Mouse (Mus musculus) CH12.LX (cell line): Measurements from ENCODE around the gene Padi3. TPM values are rescaled to one million over a fixed set of nuclear protein-coding genes. Genes with fewer than 3 reads are reported as not detected.

Experiments
- DNase-seq: peaks from one replicate; pipeline ENCODE4 v3.0.0-alpha.2; 2013; ENCODE audit errors: extremely low read depth
- H3K27ac ChIP-seq: 2 replicates; pipeline ENCODE4 v1.5.1; 2012; ENCODE audit warnings: low read depth, mild to moderate bottlenecking, control low read depth, moderate library complexity; ENCODE audit not compliant: insufficient read depth
- H3K27me3 ChIP-seq: replicated peaks from 2 replicates; pipeline ENCODE3; 2012; ENCODE audit warnings: inconsistent platforms
- H3K36me3 ChIP-seq, 2 experiments: replicated peaks in 1 of 2; 2 replicates each; pipeline versions ENCODE3 to v1.6.1; 2012; ENCODE audit warnings: inconsistent platforms in 1 of 2, low read length in 1 of 2, mild to moderate bottlenecking in 1 of 2, mixed read lengths in 1 of 2, moderate library complexity in 1 of 2; ENCODE audit not compliant: control insufficient read depth in 1 of 2, insufficient read depth in 1 of 2
- H3K4me1 ChIP-seq, 2 experiments: 2 replicates each; pipeline ENCODE4 v1.6.1; 2012; ENCODE audit warnings: inconsistent platforms in 1 of 2, moderate library complexity in 1 of 2; ENCODE audit not compliant: insufficient read depth in 2 of 2, control insufficient read depth in 1 of 2
- H3K4me2 ChIP-seq: 2 replicates; pipeline ENCODE4 v1.6.1; 2012; ENCODE audit warnings: low read depth, mild to moderate bottlenecking, control low read depth; ENCODE audit not compliant: poor library complexity, insufficient read depth, severe bottlenecking
- H3K4me3 ChIP-seq, 3 experiments: fragments of 150-350 bp in 1 of 3; sonication (generic) in 1 of 3; replicated peaks in 1 of 3; 2 replicates each; pipeline versions ENCODE3 to v1.5.1; 2011 to 2012; ENCODE audit warnings: low read depth in 2 of 3, low read length in 2 of 3, mild to moderate bottlenecking in 2 of 3, moderate library complexity in 2 of 3, control low read depth in 1 of 3, improper control_type of control experiment in 1 of 3, inconsistent platforms in 1 of 3, mixed read lengths in 1 of 3; ENCODE audit not compliant: poor library complexity in 1 of 3
- H3K79me2 ChIP-seq: replicated peaks from 2 replicates; pipeline ENCODE4 v1.6.1; 2012; ENCODE audit warnings: mild to moderate bottlenecking, moderate library complexity; ENCODE audit not compliant: control insufficient read depth, poor library complexity, insufficient read depth, severe bottlenecking; ENCODE audit errors: extremely low read depth
- H3K9ac ChIP-seq: 2 replicates; pipeline ENCODE4 v1.6.1; 2012; ENCODE audit warnings: low read depth, mild to moderate bottlenecking, control low read depth, moderate library complexity; ENCODE audit not compliant: insufficient read depth
- H3K9me3 ChIP-seq: replicated peaks from 2 replicates; pipeline ENCODE3; 2012; ENCODE audit warnings: low read length, inconsistent platforms, mixed read lengths
- BHLHE40 ChIP-seq: IDR thresholded peaks from 2 replicates; pipeline ENCODE4 v1.6.1; 2011; ENCODE audit warnings: mild to moderate bottlenecking, low read depth, low read length, improper control_type of control experiment
- CHD2 ChIP-seq: IDR thresholded peaks from 2 replicates; pipeline ENCODE4 v1.6.1; 2011; ENCODE audit warnings: low read length, improper control_type of control experiment
- CTCF ChIP-seq, 2 experiments: IDR thresholded peaks in 1 of 2; conservative IDR thresholded peaks in 1 of 2; 2 replicates each; pipeline ENCODE4 v1.5.1; 2011 to 2012; ENCODE audit warnings: low read depth in 2 of 2, low read length in 2 of 2, improper control_type of control experiment in 1 of 2, inconsistent platforms in 1 of 2, mild to moderate bottlenecking in 1 of 2, moderate library complexity in 1 of 2
- E2F4 ChIP-seq: IDR thresholded peaks from 2 replicates; pipeline ENCODE4 v1.6.1; 2011; ENCODE audit warnings: low read depth, low read length, improper control_type of control experiment; ENCODE audit not compliant: insufficient replicate concordance
- EP300 ChIP-seq: IDR thresholded peaks from 2 replicates; pipeline ENCODE4 v1.6.1; 2011; ENCODE audit warnings: low read length, improper control_type of control experiment
- HCFC1 ChIP-seq: IDR thresholded peaks from 2 replicates; pipeline ENCODE4 v1.6.1; 2012; ENCODE audit warnings: low read depth, mild to moderate bottlenecking, inconsistent platforms, low read length, improper control_type of control experiment
- IRF4 ChIP-seq: IDR thresholded peaks from 2 replicates; pipeline ENCODE4 v1.6.1; 2014; ENCODE audit warnings: low read depth, mild to moderate bottlenecking, inconsistent platforms, low read length, improper control_type of control experiment
- JUN ChIP-seq: IDR thresholded peaks from 2 replicates; pipeline ENCODE4 v1.6.1; 2011; ENCODE audit warnings: low read depth, mild to moderate bottlenecking, low read length, improper control_type of control experiment, moderate library complexity; ENCODE audit not compliant: insufficient read depth
- KAT2A ChIP-seq: IDR thresholded peaks from 2 replicates; pipeline ENCODE4 v1.6.1; 2012; ENCODE audit warnings: low read length, improper control_type of control experiment, inconsistent platforms; ENCODE audit not compliant: insufficient replicate concordance
- MAFK ChIP-seq: IDR thresholded peaks from 2 replicates; pipeline ENCODE4 v1.6.1; 2011; ENCODE audit warnings: low read length, improper control_type of control experiment; ENCODE audit not compliant: insufficient replicate concordance
- MAX ChIP-seq: IDR thresholded peaks from 2 replicates; pipeline ENCODE4 v1.6.1; 2011; ENCODE audit warnings: low read length, improper control_type of control experiment
- MAZ ChIP-seq: IDR thresholded peaks from 2 replicates; pipeline ENCODE4 v1.6.1; 2012; ENCODE audit warnings: low read depth, mild to moderate bottlenecking, inconsistent platforms, low read length, improper control_type of control experiment, moderate library complexity
- MYC ChIP-seq: IDR thresholded peaks from 2 replicates; pipeline ENCODE4 v1.6.1; 2011; ENCODE audit warnings: low read depth, mild to moderate bottlenecking, improper control_type of control experiment, low read length
- PAX5 ChIP-seq: IDR thresholded peaks from 2 replicates; pipeline ENCODE4 v1.6.1; 2012; ENCODE audit warnings: low read length, inconsistent platforms, mixed read lengths
- POLR2AphosphoS2 ChIP-seq: IDR thresholded peaks from 2 replicates; pipeline ENCODE4 v1.6.1; 2011; ENCODE audit warnings: low read depth, low read length, improper control_type of control experiment
- RCOR1 ChIP-seq: conservative IDR thresholded peaks from 2 replicates; pipeline ENCODE4 v1.6.1; 2012; ENCODE audit warnings: low read depth, mild to moderate bottlenecking, inconsistent platforms, low read length, improper control_type of control experiment
- SMC3 ChIP-seq: IDR thresholded peaks from 2 replicates; pipeline ENCODE4 v1.6.1; 2011; ENCODE audit warnings: low read depth, low read length, improper control_type of control experiment
- TBP ChIP-seq: conservative IDR thresholded peaks from 2 replicates; pipeline ENCODE4 v1.6.1; 2011; ENCODE audit warnings: low read depth, low read length, improper control_type of control experiment
- TCF12 ChIP-seq: IDR thresholded peaks from 2 replicates; pipeline ENCODE4 v1.6.1; 2014; ENCODE audit warnings: low read depth, mild to moderate bottlenecking, inconsistent platforms, low read length, improper control_type of control experiment
- UBTF ChIP-seq: IDR thresholded peaks from 2 replicates; pipeline ENCODE4 v1.6.1; 2012; ENCODE audit warnings: low read depth, mild to moderate bottlenecking, inconsistent platforms, low read length, improper control_type of control experiment, moderate library complexity
- USF2 ChIP-seq: conservative IDR thresholded peaks from 2 replicates; pipeline ENCODE4 v1.6.1; 2011; ENCODE audit warnings: low read depth, low read length, improper control_type of control experiment
- ZC3H11A ChIP-seq: IDR thresholded peaks from 2 replicates; pipeline ENCODE4 v1.6.1; 2012; ENCODE audit warnings: low read depth, mild to moderate bottlenecking, inconsistent platforms, low read length, improper control_type of control experiment
- ZMIZ1 ChIP-seq: IDR thresholded peaks from 2 replicates; pipeline ENCODE4 v1.6.1; 2012; ENCODE audit warnings: low read depth, mild to moderate bottlenecking, inconsistent platforms, low read length, improper control_type of control experiment
- ZNF384 ChIP-seq: IDR thresholded peaks from 2 replicates; pipeline ENCODE4 v1.6.1; 2012; ENCODE audit warnings: low read depth, low read length, improper control_type of control experiment, inconsistent platforms
- dilution Hi-C: fragments of 300-500 bp; cut with MboI; formaldehyde crosslinking; loops from 2 replicates; pipeline ENCODE4 v1.14.3; 2020; ENCODE audit warnings: low sequenced_read_pairs; ENCODE audit not compliant: extremely low pct_unique_long_range_greater_than_20kb, extremely low pct_ligation_motif_present
- in situ Hi-C: fragments of 300-500 bp; cut with MboI; formaldehyde crosslinking; loops from 3 replicates; pipeline ENCODE4 v1.14.3; 2019; ENCODE audit warnings: low sequenced_read_pairs, low pct_ligation_motif_present, low pct_unique_long_range_greater_than_20kb, mixed read lengths
- polyA plus RNA-seq: library from polyadenylated mRNA; unstranded; fragments of >175 nt; gene quantifications from 2 replicates; pipeline ENCODE4 v1.2.1, GENCODE M21; 2012; ENCODE audit warnings: low read depth; ENCODE audit not compliant: insufficient read length
- total RNA-seq, 2 experiments: library from RNA; depleted of rRNA; stranded (reverse); fragments of 300-350 nt in 1 of 2; fragments of >200 nt in 1 of 2; gene quantifications; 2 replicates each; pipeline ENCODE4 v1.2.3; 2012 to 2014

The Padi3 gene
- total and polyA plus RNA-seq, 3 experiments: 0.10 to 0.17 (median 0.11) TPM

- Histone ChIP-seq H3K27me3 (peaks cover 55% of the 10 kb centered on the region), H3K9me3 (peaks cover 11% of the 10 kb centered on the region), H3K4me3 (no peak overlapping the region), H3K27ac (no peak overlapping the region), H3K9ac (no peak overlapping the region), H3K4me2 (no peak overlapping the region), H3K4me1 (no peaks in the 10 kb centered on the region), H3K79me2 (no peaks in the 10 kb centered on the region), H3K36me3 (no peaks in the 10 kb centered on the region)
- in situ Hi-C loops (no loop called here), dilution Hi-C loops (no loop called here)
- TF ChIP-seq MYC (no peak), POLR2AphosphoS2 (no peak), CHD2 (no peak), PAX5 (no peak), E2F4 (no peak), BHLHE40 (no peak), ZC3H11A (no peak), EP300 (no peak), SMC3 (no peak), TCF12 (no peak), RCOR1 (no peak), CTCF (conservative IDR thresholded peaks at IDR 0.05 in 1 of 2, IDR thresholded peaks at IDR 0.05 in 1 of 2; ENCODE audit: low read depth in 2 of 2, low read length in 2 of 2) (no peak)
- DNase-seq: no peak
These were observed 30.5 kb downstream of the Padi3 start for GRCm38 (mm10) chr4:140779803-140780397.

DNA sequence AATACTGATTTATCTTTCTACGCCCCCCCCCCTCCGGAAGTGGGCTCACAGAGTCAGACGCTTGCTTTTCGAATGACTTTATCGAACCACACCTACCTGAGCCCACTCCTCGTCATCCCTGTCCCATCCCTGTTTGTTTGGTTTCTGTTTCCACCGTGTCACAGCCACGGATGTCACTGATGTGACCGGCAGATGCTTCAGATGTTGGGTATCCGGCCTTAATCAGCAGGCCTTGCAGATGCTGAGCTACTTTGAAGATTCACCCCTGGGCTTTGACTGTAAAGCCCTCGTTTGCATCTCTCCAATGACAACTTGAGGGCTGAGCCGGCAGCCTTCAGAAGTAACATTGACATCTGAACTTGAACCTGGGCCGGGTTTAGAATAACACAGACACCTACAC lies 33.8 kb downstream of the Padi3 start:
- TF ChIP-seq CHD2: no peak
- no peak for TF ChIP-seq TBP
- no peak for TF ChIP-seq E2F4
- TF ChIP-seq JUN: no peak
- no peak for TF ChIP-seq ZMIZ1
- no peak for TF ChIP-seq IRF4
- no peak for TF ChIP-seq MAFK
- TF ChIP-seq UBTF: no peak
- TF ChIP-seq ZNF384: no peak
- TF ChIP-seq USF2: no peak
- TF ChIP-seq MAZ: no peak
- TF ChIP-seq CTCF (conservative IDR thresholded peaks at IDR 0.05 in 1 of 2, IDR thresholded peaks at IDR 0.05 in 1 of 2; ENCODE audit: low read depth in 2 of 2, low read length in 2 of 2): no peak
- TF ChIP-seq TCF12: no peak
- no peak for TF ChIP-seq MAX
- TF ChIP-seq KAT2A: no peak
- TF ChIP-seq HCFC1: no peak
- no peak overlapping the region for H3K27ac ChIP-seq
- no peaks in the 10 kb centered on the region for H3K79me2 ChIP-seq
- H3K4me3 ChIP-seq: no peak overlapping the region
- no peak for DNase-seq
- in situ Hi-C loops: no loop called here
- H3K9ac ChIP-seq: no peak overlapping the region
- peaks cover 77% of the 10 kb centered on the region for H3K27me3 ChIP-seq
- no peaks in the 10 kb centered on the region for H3K36me3 ChIP-seq
- H3K4me2 ChIP-seq: no peak overlapping the region
- H3K4me1 ChIP-seq: no peaks in the 10 kb centered on the region
- no peaks in the 10 kb centered on the region for H3K9me3 ChIP-seq
- dilution Hi-C loops: no loop called here
